Mouse (Mus musculus) adrenal gland, postnatal 36 days (tissue): ENCODE results near the gene Rps6kl1. TPM values are rescaled to one million over a fixed set of nuclear protein-coding genes. Genes with fewer than 3 reads are reported as not detected.

Source experiments
- DNase-seq, 2 experiments: peaks; one replicate each; pipeline ENCODE4 v3.0.0; 2021; ENCODE audit warnings: mixed read lengths in 1 of 2
- total RNA-seq, 2 experiments: library from RNA; stranded (reverse); gene quantifications; 2 replicates each; pipeline ENCODE4 v1.2.3; 2021

Gene Rps6kl1
- total RNA-seq, 2 experiments from 2014 or later = 0.46 to 0.50 TPM

DNA sequence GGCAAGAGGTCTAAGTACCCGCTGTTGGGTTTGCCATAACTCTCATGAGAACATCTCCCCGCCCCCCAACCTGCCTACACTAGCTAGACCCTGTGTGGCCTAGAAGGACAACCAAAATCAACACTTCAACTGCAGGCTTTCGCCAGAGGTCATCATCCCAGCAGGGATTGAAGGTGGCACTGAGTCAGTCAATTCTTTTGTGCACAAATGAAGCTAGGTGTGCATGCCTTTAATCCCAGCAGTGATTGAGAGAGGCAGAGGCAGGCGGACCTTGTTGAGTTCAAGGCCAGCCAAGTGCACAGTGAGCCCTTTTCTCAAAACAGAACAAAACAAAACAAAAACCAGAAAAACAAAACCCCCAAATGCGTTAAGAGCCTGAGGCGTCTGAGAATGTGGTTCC is 10.0 kb downstream of the Rps6kl1 start:
- DNase-seq = no peak

DNA sequence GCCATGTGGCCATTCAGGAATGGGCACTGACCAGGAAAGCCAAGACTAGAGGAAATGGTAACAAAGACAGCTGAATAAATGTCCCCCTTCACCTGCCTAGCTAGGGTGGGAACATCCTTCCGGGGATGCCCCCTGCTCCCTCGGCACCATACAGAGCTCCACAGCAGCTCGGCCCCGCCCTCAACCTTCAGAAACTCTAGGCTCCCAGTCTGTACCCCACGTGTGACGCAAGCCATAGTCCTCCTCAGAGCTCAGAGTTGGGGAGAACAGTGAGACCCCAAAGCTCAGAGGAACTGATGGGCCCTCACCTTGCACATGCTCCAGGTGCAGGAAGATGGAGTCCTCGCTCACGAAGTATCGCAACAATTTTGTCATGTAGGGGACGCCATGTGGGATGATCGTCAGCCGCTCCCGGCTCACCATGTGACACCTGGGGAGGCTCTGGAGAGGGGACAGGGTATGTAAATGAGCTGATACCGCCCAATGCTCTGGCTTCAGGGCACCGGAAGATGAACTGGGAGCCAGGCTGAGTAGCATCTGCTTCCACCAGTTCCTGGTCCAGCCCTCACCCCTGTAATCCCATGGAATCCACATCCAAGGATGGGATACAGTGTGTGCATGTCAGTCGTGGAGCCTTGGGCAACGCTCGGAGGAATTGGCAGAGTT is 10.9 kb downstream of the Rps6kl1 start:
- DNase-seq = peak in 1 of 2 experiments; percentile 17

DNA sequence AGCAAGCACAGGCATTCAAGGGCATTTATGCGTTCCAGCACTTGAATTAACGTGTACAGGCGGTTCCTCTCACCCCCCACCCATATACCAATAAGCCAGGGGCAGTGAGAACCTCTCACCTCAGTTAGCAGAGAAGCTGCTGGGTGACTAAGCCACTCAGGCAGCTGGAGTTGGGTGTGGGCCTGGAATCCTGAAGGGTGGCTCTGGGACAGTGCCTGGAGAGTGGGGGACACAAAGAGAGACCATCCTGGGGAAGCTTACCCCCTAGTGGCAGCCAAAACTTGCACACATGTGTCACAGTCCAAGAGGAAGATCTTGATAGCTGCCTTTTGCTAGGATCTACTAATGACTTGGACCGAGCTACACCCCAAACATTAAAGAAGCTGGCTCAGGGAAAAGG is 14.4 kb downstream of the Rps6kl1 start:
- DNase-seq = no peak

DNA sequence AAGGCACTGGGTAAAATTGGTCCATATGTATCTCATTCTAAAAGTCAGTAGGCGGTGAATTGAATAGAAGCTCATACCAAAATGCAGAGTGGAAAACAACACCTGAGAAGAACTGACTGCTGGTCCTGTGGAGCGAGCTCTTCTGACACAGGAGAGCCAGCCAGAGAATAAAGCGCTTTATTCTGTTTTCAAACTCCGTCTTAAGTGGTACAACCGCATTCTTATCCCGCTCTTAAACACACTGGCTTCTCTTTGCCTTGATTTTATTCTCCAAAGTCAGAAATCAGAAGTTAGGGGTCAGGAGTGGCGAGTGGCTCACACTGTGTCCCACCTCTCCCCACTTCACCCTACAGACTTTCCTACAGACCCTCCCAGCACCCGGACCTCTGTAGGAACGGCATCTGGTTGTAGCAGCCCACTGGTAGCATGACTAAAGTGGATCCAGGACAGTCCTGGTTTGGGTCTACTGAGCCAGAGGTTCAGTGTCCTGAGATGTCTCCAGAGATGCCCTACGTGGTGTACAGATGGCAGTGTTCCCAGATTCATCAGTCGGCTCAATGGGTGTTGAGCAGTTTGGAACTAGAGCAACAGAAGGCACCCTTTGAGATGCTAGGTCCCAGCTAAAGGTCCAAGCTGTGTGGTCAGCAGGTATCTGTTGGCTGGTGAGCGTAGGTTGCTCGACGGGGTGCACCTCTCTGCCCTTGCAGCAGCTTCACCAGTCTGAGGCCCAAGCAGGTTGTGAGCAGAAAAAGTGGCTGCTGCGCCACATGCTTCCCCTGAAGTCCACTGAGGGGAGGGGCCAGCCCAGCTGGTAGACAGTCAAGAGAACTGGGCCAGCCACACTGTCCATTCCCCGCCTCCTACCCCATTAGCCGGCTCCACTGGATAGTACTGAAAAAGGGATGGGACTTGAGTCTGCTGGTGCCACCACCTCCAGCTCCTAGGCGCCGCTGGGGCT is 15.3 kb downstream of the Rps6kl1 start:
- DNase-seq = no peak

DNA sequence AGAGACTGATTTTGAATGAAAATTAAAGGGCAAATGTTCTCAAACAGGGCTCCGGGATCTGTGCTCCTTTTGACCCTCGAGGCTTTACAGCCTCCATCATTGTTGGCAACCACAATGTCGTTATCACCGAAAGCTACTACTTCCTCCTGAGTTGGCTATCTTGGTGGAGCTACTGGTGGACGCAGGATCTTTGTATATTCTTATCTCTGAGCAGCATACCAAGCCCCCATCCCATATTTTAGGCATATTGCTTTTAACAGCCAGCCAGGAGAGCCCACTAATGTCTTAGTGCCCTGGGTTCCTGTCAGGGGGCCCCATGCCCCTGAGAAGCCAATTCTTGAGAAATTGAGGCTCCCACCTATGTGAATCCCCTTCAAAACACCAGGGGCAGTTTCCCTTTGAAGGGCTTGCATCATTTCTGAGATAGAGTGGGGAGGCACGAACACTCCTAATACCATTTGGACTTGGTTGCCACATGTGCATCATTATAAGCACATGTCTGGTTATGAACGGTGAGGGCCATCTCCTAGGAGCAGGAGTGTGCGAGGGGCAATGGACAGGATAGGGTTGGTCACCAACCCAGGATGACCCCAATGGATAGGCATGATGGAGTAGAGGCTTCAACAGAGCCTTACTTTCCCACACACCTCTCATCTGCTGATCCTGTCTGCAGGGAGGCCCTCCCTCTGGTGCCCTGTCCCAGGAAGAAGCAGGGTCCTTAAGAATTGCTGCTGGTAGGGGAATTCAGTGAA is 16.8 kb downstream of the Rps6kl1 start:
- DNase-seq = no peak

DNA sequence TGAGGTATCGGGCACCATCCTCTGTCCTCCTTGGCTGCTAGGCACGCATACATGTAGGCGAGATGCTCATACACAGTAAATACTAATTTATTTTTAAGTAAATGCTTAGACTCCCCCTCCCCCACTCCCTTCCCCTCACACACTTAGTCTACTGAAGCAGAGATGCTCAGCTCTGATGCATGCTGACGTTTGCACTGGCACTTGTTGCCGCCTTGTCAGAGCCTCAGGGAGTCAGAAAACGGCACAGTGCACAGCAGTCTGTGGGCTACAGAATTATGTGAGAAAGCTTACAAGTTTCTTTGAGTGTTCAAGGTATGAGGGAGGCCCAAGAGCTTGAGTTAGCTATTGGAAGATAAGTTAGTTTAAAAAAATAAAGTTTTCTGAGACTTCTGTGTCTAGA is 19.7 kb downstream of the Rps6kl1 start:
- no peak for DNase-seq

DNA sequence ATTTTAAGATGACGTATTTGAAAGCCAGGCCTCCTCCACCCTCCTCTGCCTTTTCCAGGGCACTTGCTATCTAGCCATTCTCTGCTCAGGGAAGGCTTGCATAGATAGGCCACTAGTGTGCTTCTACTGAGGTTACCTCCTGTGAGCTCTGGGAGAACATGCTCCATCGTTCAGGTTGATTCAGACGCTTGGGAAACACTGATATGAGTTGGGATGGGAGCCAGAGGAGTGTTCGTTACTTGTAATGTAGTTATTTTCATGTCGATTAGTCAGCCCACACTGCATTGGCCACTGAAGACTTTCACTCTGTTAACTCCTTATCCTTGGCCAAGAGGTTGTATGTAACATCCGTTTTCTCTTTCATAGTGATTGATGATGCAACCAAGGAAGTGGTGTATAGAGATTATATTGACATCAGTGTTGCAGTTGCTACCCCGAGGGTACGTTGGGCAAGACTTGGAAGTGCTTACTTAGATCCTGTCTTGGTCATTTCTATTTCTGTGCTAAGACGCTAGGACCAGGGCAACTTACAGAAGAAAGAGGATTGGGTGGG is 21.6 kb downstream of the Rps6kl1 start:
- DNase-seq = no peak

DNA sequence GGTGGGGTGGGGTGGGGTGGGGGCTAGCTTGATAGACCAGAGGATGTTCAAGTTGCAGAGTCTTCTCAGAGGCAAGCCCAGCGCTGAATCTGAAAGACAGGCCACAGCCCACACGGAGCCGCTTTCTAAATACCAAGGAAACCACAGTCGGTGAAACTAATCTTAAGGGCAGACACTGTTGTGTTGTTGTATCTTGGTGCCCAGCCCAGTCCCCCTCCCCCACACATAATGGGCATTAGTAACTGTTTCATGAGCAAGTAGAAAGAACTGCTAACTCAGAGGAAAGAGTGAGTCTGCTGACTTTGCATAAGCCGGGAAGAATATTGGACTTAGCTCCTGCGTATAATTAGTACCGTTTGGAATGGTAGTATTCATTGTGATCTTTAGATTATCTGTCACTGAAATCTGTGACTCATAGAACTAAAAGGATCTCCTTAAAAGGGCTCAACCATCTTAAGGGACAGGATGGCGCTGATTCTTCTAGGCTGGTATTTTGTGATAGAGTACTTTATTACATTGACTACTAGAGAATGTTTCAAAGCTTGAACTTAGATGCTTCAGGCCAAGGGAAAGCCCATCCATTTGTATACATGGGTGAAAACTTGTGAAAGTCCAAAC is 24.0 kb downstream of the Rps6kl1 start:
- no peak for DNase-seq

DNA sequence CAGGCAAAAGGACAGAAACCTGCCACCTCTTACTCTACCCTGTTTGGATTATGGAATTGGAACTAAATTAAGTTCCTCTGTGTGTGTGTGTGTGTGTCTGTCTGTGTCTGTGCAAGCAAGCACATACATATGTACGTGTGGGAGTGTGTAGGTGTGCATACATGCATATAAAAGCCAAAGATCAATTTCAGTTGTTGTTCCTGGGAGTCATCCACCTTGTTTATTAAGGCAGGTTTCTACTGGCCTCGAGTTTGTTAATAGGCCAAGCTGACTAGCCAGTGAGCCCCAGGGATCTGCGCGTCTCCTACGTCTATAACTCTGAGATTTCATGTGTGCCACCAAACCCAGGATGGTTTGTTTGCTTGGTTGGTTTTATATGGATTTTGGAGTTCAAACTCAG is 26.3 kb downstream of the Rps6kl1 start:
- DNase-seq = no peak

DNA sequence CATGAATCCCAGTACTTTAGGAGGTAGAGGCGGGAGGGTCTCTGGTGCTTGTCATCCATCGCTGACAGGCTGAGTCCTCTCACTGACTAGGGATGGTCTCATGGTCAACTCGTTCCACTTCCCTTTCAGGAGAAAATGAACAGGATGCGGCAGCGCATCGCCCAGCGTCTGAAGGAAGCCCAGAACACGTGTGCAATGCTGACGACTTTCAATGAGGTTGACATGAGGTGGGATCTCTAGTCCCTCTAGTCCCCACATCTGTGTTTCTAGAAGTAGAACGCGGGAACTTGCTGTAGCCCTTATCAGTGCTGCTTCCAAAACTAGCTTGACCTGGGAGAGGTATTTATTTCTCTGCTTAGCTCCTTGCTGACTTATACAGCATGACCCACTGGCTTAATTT is 27.4 kb downstream of the Rps6kl1 start:
- no peak for DNase-seq

DNA sequence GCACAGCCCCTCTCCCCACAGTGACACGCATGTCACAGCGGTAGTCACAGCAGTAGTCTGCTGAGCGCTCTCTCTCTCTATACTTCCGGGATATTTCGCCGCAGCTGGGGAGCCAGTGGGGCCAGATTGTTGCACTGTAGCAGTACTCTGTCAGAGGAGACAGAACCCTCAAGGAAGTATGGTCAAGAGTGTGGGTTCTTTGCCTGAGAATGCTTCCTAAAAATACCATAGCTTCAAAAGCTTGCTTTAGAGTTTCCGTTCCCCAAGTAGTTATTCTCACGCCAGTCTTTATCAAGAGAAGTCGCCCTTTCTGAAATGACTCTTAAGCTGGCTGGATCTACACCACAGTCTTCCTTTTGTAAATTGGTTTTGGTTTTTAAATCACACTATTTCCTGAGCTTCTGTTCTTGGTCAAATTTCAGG is 27.9 kb downstream of the Rps6kl1 start:
- no peak for DNase-seq

DNA sequence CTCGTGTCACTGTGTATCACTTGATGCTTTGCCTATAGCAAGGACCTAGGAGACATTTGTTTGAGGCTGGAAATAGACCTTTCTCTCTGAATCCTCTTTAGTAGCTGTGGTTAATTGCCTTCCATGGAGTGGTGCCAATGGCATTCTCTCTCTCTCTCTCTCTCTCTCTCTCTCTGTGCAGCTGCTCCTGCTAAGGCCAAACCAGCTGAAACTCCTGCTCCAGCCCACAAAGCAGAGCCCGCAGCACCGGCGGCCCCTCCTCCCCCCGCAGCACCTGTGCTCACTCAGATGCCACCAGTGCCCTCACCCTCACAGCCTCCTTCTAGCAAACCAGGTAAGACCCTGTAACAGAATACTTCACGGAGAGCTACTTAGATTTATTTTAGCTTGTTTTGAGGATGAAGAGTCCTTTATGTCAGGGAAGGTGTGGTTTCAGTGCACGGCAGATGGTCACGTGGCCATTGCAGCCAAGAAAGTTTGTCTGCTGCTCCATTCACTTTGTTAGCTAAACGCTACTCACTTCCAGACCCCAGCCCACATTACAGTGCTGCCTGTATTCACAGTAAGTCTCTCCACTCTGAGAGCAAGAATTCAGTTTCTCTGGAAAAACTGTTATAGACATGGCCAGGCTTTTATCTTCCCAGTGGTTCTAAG is 29.1 kb downstream of the Rps6kl1 start:
- DNase-seq = no peak

DNA sequence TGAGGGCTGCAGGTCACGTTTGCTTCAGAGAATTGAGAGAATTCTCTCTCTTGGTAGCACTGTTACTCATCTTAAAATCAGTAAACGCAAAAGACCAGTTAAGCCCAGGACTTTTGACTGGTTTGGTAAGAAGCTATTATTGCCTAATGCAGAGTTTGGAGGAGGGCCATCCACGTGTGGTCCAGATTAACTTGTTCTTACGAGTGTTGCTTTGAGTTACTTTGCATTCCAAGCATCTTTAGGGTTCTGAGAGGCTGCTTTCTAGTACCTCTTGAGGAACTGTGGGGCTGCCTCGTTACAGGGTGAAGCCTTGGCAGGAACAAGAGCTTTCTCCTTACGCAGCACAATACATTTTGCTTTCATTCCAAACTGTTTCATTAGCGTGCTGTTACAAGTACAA is 35.4 kb downstream of the Rps6kl1 start:
- no peak for DNase-seq

DNA sequence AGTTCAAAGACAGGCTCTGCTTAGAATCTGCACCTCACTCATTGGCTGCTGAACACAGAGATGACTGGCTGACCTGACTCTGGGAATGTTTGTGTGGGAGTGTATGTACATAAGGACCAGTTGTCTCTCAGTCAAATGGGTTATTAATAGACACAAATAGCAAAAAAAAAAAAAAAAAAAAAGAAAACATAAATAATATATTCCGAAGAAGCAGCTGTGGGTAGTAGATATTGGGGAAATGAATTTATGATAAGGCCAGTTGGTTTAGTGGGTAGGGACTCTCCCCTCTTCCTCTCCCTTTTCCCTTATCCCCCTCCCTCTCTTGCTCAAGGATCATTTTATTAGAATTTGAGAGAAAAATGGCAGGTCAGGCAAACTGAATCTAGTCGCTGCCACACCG is 37.1 kb downstream of the Rps6kl1 start:
- no peak for DNase-seq

DNA sequence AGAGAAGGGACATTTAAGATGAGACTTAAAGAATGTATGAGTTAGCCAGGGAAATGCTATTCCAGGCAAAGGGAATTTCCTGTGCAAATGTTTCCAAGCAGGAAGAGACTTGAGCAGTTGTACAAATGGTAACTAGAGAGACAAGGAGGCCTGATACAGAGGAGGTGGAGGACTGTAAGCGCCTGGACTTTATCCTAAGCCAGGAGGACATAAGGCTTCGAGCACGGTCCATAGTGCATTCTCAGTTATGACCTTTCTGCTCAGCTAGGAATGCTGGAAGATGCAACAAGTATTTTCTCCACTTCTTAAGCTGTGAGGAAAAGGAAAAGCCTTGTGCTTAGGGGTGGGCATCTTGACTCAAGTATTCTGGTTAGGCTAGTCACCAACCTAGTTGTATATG is 37.7 kb downstream of the Rps6kl1 start:
- DNase-seq = no peak

DNA sequence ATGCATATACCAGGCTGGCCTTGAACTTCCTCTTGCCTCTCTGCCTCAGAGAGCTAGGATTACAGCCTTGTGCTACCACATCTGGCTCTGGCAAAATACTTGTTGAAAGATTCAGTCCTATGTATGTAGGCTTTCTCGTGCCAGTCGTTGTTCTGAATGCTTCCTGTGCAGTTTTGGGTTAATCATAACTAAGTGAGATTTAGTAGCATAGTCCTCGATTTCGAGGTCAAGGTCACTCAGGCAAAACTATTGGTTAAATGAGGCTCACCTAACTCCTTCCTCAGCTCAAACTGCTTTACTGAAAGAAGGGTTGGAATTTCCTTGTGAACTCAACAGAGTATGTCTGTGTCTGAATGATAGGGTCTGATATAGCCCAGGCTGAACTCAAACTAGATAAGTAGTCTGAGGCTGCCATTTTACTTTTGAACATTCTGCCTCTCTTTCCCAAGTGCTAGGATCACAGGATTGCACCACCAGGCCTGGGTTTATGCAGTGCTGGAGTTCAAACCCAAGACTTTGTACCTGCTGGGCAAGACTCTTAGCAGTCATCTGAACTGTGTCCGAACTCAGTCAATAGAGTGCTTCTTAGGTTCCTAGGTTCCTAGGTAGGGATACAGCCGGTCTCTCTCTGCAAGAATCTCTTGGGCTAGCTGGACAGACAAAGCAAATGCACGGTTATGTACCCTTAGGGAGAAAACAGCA is 38.4 kb downstream of the Rps6kl1 start:
- no peak for DNase-seq

DNA sequence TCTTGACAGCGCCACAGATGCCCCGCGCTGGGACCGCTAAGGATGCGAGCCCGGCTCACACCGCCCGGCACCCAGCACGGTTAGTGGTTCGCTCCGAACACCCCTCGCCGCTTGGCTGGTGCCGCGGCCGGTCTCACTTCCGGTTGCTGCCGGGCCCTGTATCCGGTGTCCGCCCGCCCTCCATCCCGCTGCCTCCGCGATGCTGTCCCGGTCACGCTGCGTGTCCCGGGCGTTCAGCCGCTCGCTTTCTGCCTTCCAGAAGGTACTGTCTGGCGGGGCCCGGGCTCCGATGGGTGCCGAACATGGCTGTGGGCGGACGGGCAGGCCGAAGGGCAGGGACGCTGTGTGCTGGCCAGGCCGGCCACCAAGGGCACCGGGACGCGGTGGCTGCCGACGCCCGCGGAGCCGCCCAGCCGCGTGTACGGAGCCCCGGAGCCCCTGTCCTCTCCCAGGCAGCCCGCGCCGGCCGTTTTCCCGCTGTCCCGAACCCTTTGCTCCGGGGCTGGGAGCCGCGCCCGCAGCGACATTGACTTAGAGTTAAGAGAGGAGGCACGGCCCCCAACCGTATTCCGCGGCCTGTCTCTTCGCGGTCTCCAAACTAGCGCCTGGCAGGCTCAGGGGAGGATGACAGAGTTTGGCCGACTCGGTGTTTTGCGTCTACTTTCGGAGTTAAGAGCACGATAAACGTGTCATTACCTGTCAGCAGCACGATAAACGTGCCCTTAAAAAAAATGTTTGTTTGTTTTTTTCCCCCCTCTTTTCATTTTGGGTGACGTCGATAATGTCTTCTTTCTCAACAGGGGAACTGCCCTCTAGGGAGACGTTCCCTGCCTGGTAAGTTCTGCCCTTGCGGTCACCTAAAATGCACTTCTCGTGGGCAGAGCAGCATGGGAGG is 40.1 kb downstream of the Rps6kl1 start, which contains the start of the genes Prox2 and Dlst:
Prox2 (minus strand) TSS at position 62 of the 895 bp plus-strand sequence.
Dlst (plus strand) TSS at position 136 of the 895 bp plus-strand sequence.
- DNase-seq = peak; percentile 93 to 94

DNA sequence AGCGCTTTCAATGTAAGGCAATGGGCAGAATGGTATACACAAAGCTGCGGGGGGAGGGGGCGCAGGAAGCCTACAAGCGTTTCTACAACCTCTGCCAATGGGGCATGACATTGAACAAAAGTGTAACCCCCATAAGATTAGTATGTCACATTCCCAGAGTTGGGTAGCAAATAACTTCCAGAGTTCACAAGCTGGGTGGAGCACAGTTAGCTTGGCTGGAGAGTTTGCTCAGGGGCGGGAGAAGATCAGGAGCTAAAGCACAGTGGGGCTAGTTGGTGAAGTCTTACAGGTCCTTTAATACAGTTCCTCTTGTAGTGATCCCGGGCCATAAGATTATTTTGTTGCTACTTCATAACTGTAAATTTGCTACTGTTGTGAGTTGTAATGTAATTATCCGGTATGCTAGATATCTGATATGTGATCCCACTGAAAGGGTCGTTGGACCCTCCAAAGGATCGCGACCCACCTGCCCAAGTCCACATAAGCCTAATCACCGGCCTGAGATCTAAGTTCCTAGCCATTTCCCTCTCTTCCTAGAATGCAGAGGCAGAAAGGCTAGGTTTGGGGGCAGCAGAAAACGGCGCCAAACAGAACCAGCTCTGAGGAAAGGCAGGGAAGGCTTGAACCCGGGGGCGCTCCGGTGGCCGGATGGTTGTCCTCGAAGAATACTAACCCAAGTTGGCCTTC is 40.9 kb downstream of the Rps6kl1 start:
- DNase-seq = no peak

DNA sequence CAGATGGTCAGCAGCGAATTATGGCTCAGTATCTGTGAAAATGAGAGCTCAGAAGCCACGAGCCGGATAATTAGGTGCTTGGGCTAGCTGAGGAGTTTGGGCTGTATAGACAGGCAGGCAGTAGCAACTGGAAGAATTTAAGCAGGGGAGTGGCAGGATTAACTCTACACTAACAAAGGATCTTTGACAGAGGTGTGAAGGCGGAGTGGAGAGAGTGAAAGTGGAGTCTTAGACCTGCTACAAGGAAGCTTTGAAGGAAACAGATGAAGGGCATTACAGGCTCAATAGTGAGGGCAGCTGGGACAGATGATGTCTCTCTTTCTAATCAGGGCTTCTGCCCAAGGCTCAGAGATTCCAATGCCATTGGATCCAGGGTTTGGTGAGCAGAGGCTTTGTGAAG is 41.6 kb downstream of the Rps6kl1 start:
- no peak for DNase-seq
